Mouse (Mus musculus): ENCODE results near the gene Creb1.

The Creb1 gene

DNA sequence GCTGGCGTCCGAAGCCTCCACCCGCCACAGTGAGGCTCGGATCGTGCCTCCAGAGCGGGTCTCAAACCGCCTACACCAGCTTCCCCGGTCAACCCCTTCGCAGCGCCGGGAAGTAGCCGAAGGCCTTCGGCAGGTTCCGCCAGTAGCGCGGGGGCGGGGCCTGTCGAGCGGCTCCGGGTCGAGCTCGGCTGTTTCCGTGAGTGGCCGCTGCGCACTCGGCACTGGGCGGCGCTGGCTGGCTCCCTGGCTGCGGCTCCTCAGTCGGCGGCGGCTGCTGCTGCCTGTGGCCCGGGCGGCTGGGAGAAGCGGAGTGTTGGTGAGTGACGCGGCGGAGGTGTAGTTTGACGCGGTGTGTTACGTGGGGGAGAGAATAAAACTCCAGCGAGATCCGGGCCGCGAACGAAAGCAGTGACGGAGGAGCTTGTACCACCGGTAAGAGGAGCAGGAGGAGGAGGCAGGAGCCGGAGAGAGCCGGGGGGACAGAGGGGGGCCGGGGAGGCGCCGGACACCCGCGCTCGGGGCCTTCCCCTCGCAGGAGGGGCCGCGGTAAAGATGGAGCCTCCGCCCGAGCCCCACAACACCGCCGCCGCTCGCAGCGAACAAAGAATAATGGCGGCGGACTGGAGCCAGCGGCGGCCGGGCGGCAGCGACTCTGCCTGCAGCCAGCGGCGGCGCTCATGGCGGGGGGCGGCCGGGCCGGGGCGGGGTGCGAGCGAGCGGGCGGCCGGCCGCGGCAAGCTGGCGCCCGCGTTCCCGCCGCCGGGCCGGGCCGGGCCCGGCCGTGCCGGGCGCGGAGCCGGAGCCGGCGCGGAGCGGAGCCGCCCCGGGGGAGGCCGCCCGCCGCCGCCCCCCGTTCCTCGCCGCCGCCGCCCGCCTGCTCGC is at the start of gene Creb1:
TSS of gene Creb1 (plus strand) at position 57 of the 882 bp plus-strand sequence.
- peak; percentile 97 to 98 for DNase-seq

DNA sequence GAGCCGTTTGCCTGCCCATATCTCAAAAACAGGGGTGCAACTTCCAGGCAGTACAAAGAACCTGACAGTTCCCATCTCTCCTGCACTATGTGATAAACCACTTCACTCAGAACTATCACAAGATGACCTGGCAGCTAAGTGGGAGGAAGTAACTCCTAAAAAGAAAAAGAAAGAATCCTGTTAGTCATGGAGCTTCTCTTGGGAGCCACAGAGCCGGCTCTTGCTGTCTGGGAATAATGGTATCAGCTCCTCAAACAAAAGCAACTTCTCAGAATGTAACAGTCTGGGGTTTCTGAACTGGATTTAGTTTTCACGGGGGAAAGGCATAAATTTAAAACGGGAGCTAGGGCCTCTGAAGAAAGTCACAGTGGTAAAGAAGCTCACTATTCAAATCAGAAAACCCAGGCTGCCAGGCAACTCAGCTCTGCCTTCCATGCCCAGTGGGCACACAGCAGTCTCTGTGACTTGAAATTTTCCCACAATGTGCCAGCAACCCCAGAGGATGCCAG is 43.9 kb upstream of the Creb1 start:
- DNase-seq = no peak

DNA sequence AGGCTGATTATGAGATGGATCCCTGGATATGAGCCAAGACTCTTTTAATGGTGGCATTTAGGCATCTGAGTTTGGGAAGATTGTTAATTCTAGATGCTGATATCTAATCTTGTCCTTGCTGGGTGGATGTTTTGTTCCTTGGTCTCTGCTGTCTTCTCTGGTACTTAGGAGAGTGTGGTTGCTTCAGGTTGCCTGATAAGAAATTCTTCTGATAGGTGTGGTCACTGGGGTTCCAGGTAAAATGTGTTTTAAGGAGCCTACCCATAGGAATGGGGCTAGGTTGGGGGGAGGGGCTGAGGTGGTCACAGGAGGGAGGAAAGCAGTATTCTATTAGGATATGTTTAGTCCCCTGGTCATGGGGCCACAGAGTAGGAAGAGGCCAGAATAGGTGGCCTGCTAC is 35.6 kb upstream of the Creb1 start:
- DNase-seq = no peak

DNA sequence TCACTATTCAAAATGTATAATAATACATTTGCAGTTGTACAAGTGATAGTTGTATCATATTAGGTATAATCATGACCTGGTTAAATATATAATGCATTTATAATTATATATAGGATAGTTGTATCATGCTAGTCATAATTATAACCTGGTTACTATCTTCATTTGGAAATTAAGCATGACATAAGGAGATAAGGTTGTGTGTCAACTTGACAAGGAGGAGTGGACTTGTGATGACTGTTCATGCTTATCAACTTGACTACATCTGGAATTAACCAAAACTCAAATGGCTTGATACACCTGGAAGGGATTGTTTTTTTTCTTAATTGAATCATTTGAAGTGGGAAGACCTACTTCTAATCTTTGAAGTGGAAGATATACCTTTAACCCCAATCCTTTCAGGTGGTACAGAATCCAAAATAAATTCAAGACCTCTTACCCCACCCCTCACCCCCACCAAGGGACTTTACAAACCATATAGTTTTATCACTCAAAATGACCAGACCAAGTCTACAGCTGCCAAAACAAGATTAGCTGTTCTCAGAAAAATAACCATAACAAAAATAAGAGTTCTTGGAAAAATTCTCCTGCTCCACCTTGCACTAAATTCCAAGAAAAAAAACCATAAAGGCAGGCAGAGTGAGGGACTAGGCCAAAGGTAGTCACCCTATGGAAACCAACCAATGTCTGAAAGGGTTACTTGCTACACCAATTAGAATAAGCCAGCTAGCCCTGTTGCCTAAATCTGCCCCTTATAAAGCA is 30.9 kb upstream of the Creb1 start:
- DNase-seq = no peak

DNA sequence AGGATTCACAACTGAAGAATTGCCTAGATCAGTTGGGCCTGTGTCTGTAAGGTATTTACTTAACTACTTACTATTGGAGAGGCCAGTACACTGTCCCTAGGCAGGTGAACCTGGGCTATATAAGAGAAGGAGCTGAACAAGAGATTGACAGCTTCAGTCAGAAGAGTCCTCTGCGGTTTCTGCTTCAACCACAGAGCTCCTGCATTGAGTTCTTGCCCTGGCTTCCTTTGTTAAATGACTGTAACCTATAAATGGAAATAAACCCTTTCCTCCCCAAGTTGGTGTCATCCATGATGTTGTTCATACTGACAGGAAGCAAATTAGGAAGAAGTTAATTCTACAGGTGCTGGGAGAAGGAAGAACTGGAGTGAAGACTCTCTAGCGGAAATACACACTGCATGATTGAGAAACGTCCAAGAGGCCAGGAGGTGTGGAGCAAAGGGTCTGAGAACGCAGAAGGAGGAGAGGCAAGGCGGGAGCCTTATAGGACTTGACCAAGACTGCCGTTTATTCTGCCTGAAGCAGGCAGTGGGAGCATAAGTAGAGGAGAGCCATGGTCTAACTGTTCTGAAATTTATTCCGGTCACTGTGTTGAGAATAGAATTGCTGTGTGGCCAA is 23.9 kb upstream of the Creb1 start:
- peak in 1 of 2 experiments; percentile 57 for DNase-seq

DNA sequence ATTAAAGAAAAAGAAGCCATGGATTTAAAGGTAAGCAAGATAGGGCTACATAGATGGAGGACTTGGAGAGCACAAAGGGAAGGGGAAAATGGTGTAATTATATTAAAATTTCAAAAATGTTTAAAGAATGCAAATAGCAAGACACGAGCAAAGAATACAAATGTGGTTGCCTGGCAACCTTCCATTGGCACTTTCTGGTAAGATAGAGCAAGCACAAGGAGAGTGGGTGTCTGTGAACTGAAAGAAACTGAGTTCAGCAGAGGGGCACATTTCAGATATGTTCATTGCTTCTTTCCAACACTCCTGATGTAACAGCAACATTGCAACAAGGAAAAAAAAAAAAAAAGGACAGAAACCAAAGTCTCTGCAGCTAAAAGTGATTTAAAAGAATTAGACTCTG is 22.8 kb upstream of the Creb1 start:
- DNase-seq = no peak

DNA sequence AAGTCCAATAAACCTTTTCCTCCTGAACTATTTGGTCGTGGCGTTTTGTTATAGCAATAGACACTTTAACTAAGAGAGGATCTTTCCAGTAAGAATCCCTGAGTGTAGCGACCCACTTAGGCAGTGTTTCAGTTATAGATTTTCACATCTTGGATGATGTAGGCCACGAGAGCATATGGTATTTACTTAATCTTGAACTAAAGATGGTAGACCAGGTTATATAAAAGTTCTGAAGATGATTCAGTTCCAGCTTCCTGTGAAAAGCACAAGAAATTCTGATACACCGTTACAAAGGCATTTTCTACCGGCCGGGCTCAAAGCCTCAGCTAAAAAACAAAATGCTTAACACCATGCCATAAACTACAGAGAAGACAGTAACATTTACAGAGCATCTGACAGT is 18.3 kb upstream of the Creb1 start:
- no peak for DNase-seq

DNA sequence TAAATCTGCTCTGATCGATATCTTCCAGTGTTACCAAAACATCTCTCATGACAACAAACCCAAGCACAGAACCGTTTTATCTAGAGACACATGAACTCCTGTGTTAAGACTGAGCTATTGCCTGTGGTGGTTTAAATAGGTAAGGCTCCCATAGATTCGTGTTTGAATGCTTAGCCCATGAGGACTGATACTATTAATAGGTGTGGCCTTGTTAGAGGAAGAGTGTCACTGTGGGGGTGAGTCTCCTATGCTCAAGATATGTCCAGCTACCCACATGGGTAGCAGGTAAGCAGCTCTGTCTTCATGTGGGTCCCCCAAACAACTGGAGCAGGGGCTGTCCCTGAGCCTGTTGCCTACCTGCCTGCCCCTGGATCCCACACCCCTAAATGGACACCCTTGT is 15.9 kb upstream of the Creb1 start:
- no peak for DNase-seq

DNA sequence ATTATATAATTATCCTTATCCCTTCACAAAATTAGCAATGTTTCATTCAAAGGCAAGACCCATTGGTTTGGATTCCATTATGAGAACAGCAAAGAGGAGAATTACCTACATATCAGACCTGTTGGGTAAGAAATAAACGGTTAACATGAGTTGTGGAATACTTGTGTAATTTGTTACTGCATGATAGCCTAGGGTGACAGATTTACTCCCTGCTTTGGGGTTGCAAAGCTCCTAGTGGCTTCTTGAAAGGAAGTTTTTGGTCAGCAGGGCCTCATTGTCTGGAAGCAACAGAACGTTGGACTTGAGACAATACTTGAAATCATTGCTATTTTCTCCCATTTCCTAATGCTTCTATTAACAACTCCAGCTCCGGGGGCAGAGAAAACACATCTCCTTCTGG is 14.0 kb upstream of the Creb1 start:
- no peak for DNase-seq

DNA sequence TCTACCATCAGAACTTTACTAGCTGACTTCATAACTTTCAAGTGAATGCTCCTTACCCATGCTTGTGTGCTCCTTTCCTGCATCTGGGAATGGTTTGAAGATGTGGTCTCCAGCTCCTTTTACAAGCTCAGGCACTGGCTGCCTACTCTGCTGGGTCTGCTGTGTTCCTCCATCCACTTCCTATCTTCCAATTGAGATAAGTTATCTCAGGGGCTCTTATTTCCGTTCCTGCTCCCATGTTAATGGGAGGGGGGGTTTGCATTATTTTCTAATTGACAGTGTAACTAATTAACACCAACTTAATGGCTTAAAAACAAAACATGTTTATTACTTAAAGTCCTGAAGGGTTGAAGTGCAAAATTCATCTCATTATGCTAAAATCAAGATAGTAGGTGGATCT is 13.1 kb upstream of the Creb1 start:
- no peak for DNase-seq

DNA sequence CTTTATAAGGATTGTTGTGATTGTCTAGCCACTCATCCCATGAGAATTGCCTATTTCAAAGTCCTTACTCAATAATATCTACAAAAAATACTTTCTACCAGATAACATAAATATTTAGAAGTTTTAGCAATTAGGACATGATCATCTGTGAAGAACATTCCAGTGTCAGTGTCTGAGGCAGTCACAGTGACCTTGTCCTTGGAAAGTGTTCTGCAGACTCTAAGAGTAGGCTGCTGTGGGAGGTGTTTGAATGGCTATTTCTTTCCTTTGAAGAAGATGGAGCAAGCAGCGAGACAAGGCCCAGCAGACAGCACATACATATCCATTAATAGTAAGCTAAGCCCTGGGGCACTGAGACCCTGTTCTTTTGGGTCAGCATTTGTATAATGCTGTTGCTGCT is 12.5 kb upstream of the Creb1 start:
- DNase-seq = no peak

DNA sequence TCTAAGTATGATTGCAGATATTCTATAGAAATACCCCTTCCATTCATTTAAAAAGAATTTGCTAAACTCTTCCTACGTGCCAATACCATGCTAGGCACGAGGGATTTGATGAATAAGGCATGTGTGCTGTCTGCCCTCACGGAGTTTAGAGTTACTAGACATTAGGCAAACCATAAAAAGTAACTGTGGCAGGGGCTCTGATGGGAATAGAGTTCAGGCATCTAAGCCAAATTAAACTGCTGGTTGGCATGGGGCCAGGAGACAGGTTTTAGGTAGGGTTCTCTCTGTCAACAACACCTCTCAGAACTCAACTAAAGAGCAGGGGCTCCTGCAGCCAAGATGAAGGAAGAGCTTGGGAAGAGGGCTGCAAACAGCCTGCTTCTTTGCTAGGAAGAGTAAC is 10.7 kb upstream of the Creb1 start:
- no peak for DNase-seq

DNA sequence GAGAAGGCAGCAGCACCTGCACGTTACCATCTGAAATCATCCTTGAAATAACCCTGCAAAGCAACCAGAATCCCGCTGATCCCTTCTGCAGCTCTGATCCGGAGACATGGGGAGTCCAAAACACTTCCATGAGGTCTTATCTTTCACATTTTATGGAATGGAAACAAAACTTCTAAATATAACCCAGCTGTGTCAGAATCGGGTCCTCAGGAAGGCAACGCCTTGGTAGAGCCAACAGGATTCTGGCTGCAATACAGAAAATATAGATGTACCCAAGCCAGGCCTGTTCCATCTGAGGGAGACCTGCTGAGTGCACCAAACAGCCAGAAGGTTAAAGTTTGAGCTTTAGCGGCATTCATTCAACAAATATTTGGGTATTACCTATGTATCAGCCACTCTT is 9.8 kb upstream of the Creb1 start:
- no peak for DNase-seq

DNA sequence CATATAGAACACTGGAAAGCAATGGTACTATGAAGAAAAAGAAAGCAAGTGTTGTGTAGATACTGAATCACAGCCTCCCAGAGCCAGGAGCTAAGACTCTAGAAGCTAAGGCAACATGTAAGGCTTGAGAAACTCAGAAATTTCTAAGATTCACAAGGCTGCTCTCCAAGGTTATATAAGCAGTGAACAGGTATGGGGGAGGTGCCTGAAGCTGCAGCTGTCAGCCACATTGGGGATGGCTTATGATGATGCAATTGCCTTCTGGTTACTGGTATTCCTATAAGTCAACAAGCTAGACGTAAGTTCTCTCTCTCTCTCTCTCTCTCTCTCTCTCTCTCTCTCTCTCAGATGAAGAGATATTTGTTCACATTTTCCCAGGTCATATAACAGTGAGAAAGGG is 9.3 kb upstream of the Creb1 start:
- DNase-seq = no peak

DNA sequence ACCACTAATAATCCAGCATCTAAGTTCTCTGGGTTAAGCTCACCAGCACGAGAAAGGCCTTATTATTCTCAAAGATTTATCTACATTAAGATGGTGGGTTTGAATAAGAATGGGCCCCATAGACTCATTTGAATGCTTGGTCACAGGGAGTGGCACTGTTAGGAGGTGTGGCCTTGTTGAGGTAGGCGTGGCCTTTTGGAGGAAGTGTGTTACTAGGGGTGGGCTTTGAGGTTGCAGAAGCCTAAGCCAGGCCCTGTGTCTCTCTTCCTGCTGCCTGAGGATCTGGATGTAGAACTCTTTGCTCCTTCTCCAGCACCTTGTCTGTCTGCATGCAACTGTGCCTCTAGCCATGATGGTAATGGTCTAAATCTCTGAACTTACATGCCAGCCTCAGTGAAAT is 7.8 kb upstream of the Creb1 start:
- no peak for DNase-seq

DNA sequence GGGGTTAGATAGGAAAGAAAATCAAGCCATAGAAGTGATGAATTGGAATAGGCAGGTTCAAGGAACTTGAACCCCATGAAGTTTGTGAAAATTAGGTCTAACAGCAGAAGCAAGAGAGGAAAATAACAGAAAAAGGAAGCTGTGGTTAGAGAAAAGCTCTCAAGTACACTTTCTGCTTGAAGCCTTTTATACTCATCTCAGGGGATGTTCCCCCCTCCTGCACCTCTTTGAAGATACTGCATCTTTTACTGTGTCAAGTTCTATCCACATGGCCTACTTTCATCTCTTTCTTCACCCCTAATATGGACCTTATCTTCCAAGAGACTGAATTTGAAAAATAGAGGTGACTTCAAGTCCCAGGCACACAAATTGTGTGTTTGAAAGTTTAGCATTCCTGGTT is 4.8 kb upstream of the Creb1 start:
- peak in 1 of 2 experiments; percentile 66 for DNase-seq

DNA sequence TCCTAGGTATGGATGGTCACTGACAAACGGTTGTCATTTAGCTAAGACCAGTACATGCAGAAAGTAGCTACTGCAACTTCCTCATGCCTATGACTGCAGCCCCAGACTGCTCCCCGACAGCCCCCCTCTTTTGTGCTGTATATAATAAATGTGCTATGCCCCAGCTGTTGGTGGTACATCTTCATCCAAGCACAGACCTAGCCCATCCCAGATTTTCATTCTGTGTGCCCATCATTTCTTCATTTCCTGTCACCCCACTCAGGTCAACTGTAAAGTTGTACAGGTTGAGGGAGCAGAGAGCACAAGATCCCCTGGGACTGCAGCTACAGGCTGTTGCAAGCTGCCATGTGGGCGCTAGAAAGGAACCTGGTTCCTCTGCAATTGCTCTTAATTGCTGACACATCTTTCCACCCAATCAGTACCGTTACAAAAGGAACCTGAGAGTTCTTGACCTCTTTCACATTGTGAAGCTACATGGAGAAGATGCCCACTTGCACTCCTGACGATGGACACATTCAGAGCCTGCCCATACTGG is 2.6 kb upstream of the Creb1 start:
- DNase-seq = peak in 1 of 2 experiments; percentile 41

DNA sequence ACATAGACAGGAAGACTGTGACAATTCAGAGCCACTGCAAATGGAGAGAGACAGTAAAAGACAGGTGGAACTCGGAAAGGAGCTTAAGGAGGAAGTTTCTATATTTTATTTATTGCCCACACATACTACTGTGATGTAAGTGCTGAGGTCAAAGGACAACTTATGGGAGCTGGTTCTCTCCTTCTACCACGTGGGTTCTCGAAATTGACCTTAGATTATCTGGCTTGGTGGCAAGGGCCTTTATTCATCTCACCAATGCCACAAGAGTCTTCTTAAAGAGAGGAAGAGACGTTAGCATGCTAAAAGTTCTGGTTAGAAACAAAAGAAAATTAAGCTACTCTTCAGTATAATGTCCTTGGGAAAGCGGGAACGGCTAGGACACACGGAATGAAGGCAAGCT is 897 bp upstream of the Creb1 start:
- peak in 1 of 2 experiments; percentile 24 for DNase-seq

DNA sequence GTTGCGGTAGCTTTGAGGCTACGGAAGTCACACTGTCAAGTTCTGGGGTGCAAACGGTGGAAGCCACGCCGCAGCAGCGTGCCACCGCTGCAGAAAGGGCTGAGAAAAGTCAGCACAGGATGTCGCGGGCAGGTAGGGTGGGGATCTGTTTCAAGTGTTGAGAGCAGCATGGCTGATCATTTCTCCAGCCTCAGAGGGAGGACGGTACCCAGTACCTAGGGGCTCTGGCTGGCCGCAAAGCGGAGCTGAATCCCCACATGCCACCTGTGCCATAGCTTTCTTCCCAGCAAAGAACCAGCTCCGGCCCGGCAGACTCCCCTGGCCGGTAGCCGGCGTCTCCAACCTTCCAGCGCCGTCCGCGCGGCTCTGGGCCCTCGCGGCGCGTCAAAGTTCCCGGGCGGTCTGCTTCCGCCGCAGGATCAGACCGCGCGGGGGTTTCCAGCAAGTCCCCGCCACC is 350 bp upstream of the Creb1 start:
- DNase-seq = peak; percentile 87 to 93

DNA sequence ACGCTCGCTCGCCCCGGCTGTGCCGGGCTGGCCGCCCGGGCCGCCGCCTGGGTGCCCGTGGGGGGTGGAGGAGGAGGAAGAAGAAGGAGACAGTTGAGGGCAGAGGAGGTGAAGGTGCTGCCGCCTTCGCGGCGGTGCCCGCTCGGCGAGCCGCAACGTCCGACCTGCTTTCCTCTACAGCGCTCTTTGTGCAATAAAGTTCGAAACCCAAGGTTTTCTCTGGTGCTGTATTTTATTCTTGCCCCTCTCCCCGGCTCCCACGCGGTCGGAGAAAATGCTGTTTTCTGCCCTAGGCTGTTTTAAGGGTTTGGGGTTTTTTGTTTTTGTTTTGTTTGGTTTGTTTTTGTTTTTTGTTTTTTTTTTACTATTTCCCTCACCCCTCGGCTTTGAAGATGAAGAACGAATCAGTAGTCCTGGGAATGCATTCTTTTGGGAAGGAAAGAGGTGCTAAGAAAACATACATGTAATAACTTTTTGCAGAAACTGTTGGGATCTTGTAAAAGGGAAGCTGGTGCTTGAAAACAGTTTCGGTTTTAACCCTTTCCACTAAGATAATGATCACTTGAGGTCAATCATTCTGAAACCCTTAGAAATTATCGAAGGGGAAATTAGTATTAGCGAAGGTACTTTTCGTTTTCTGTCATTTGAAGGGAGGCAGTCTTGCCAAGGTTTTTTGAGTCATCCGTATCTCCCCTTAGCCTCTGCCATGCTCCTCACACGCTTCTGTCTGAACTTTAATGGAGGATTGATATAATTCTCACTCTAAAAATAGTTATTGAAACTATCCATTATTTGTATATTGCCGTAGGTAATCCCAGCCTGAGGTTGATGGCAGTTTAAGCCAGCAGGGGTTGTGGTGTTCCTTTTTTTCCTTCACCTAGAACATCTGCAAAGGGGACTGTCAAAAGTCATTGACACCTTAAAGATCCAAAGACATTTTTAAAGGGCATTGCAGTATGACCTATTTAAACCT is 1.3 kb downstream of the Creb1 start:
- peak; percentile 56 to 64 for DNase-seq

DNA sequence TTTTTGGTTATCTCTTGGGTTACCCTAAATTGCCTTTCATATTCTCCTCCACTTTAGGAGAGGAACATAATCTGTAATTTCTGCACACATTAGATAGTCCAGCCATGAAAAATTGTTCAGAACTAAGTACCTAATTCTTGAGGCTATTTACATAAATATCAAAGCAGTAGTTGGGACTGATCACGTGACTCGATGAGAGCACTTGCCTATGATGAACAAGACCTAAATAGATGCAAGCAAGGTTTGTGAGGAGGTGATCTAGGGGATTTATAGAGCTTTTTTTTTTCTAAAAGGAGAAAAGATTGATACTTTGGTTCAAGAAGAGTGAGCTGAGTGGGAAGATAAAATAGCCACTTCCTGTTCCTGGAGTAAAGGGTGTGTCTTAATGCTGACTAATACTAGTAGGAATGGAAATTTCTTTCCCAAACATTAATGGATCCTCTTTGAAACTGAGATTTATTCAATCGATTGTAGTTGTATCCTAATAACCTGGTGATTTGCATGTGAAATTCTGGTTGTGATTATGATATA is 6.5 kb downstream of the Creb1 start:
- no peak for DNase-seq

DNA sequence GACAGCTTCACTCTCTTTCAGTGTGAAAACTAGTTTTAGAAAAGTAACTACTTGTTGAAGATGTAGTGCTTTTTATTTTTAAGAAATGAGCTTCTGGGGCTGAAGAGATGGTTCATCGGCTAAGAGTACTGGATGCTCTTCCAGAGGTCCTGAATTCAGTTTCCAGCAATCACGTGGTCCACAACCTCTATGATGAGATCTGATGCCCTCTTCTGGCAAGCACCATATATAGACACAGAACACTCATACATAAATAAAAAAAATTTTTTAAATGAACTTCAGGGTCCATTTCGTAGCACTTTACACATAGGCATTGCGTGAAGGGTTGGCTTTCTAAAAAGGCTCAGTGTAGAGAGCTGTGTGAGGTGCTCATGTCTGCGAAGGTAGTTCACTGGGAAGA is 11.3 kb downstream of the Creb1 start:
- DNase-seq = no peak

Measured in thymus, adult 18-20 months (tissue).